Mouse (Mus musculus) kidney, adult 18-20 months (tissue): ENCODE measurements around the gene Exog.

Experiments used
- DNase-seq: peaks from one replicate; pipeline ENCODE4 v3.0.0; 2021

Gene Exog

GRCm38 (mm10) chr9:119465056-119465455 is 20.3 kb downstream of the Exog start:
- no peak for DNase-seq

GRCm38 (mm10) chr9:119465595-119465994 is 20.9 kb downstream of the Exog start:
- peak; percentile 40 for DNase-seq

- DNase-seq: no peak
Measured at GRCm38 (mm10) chr9:119469691-119470353, 25.1 kb downstream of the Exog start.

- DNase-seq: no peak
Measured at GRCm38 (mm10) chr9:119472412-119472918, 27.7 kb downstream of the Exog start.

- DNase-seq: peak; percentile 31
Measured at GRCm38 (mm10) chr9:119473011-119473410, 28.3 kb downstream of the Exog start.

GRCm38 (mm10) chr9:119473608-119474164 is 28.9 kb downstream of the Exog start:
- DNase-seq: no peak

GRCm38 (mm10) chr9:119474717-119475611 is 30.2 kb downstream of the Exog start:
- DNase-seq: no peak

- no peak for DNase-seq
Measured at GRCm38 (mm10) chr9:119477754-119478153, 33.0 kb downstream of the Exog start.

GRCm38 (mm10) chr9:119478345-119478744 is 33.6 kb downstream of the Exog start:
- DNase-seq: peak; percentile 41

GRCm38 (mm10) chr9:119479297-119479696 is 34.6 kb downstream of the Exog start:
- no peak for DNase-seq

GRCm38 (mm10) chr9:119481612-119482011 is 36.9 kb downstream of the Exog start:
- no peak for DNase-seq

- DNase-seq: peak; percentile 52
Measured at GRCm38 (mm10) chr9:119483554-119484353, 39.0 kb downstream of the Exog start.

GRCm38 (mm10) chr9:119484420-119484819 is 39.7 kb downstream of the Exog start:
- no peak for DNase-seq

- no peak for DNase-seq
Measured at GRCm38 (mm10) chr9:119484868-119485267, 40.1 kb downstream of the Exog start.

- DNase-seq: no peak
Measured at GRCm38 (mm10) chr9:119496354-119496753, 51.6 kb downstream of the Exog start.

GRCm38 (mm10) chr9:119496960-119497359 is 52.2 kb downstream of the Exog start:
- no peak for DNase-seq

GRCm38 (mm10) chr9:119497546-119498246 is 53.0 kb downstream of the Exog start:
- peak; percentile 27 for DNase-seq

- DNase-seq: no peak
Measured at GRCm38 (mm10) chr9:119498247-119498607, 53.5 kb downstream of the Exog start.

GRCm38 (mm10) chr9:119498885-119499284 is 54.1 kb downstream of the Exog start:
- DNase-seq: no peak

GRCm38 (mm10) chr9:119503613-119504012 is 58.9 kb downstream of the Exog start:
- no peak for DNase-seq

- no peak for DNase-seq
Measured at GRCm38 (mm10) chr9:119504981-119505658, 60.4 kb downstream of the Exog start.
